8 mouse cellular contexts compared by ENCODE assay signal in the genomic region with DNA sequence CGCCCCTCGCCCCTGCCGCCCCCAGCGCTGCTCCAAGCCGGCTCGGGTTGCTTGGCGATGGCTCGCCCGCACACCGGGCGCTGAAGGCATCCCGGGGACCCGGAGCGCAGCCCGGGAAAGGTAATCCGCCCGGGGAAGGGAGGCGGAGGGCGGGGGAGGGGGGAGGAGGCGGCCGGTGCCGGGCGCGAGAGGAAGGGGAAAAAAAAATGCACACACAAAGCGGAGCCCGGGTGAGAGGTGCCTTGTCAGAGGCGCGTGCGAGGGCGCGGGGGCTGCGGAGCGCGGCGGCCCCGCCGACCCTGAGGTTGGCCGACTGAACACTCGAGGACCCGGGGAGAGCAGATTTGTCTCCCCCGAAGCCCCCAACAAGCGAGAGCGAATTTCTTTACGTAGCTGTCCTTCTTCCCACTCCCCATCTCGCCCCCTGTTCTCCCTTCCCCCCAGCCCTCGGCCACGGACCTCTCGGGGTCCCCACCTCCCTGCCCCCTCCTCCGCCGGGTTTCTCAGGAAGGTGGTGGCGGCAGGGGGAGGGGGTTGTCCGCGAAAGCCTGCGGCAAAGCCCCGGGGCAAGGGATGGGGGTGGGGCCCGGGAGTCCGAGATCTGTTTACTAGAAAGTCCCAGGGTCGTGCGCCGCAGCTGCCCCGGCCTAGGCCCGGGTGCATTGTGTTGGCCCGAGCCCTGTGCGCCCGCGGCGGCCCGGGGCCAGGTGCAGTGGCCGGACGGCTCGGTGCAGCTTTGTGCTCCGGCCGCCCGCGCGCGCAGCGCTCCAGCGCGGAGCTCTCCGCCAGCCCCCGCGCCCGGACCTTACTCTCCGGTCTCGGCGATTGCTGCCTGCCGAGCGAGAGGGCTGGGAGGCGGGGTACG. TPM values are rescaled to one million over a fixed set of nuclear protein-coding genes. Genes with fewer than 3 reads are reported as not detected.
DNase-seq lines count a peak whose midpoint lies in the region; ATAC-seq lines count a peak whose summit lies in the region.

No protein-coding gene starts in this region.

- H3K4me2 ChIP-seq in embryonic facial prominence, embryonic 15.5 days (replicated peaks), result peak overlapping the region; percentile 91
- peak overlapping the region; percentile 89 for H3K4me2 ChIP-seq in heart, embryonic 12.5 days
- peak overlapping the region; percentile 99 for H3K4me2 ChIP-seq in kidney, embryonic 16.5 days (replicated peaks; ENCODE audit: low read depth, low read length)
- peak overlapping the region; percentile 84 for H3K4me2 ChIP-seq in liver, embryonic 16.5 days (ENCODE audit: low read depth, low read length)

- H3K27ac ChIP-seq in embryonic facial prominence, embryonic 15.5 days (replicated peaks), result peak overlapping the region; percentile 87
- peak overlapping the region; percentile 99 for H3K27ac ChIP-seq in heart, embryonic 12.5 days (ENCODE audit: poor library complexity, severe bottlenecking)
- peak overlapping the region; percentile 87 for H3K27ac ChIP-seq in kidney, embryonic 16.5 days (ENCODE audit: low read length)
- no peak overlapping the region for H3K27ac ChIP-seq in liver, embryonic 16.5 days (ENCODE audit: low read length)

- no peaks in the 10 kb centered on the region for H3K9me3 ChIP-seq in embryonic facial prominence, embryonic 15.5 days (replicated peaks)
- no peaks in the 10 kb centered on the region for H3K9me3 ChIP-seq in heart, embryonic 12.5 days (replicated peaks)
- no peaks in the 10 kb centered on the region for H3K9me3 ChIP-seq in kidney, embryonic 16.5 days (ENCODE audit: low read length)
- no peaks in the 10 kb centered on the region for H3K9me3 ChIP-seq in liver, embryonic 16.5 days (replicated peaks; ENCODE audit: control insufficient read depth, low read length)

- peak overlapping the region; percentile 76 for H3K9ac ChIP-seq in embryonic facial prominence, embryonic 15.5 days
- peak overlapping the region; percentile 96 for H3K9ac ChIP-seq in heart, embryonic 12.5 days
- H3K9ac ChIP-seq in kidney, embryonic 16.5 days (replicated peaks; ENCODE audit: low read length), result peak overlapping the region; percentile 87
- H3K9ac ChIP-seq in liver, embryonic 16.5 days (ENCODE audit: low read depth, low read length), result peak overlapping the region; percentile 51

- no peaks in the 10 kb centered on the region for H3K36me3 ChIP-seq in embryonic facial prominence, embryonic 15.5 days
- no peaks in the 10 kb centered on the region for H3K36me3 ChIP-seq in heart, embryonic 12.5 days
- H3K36me3 ChIP-seq in kidney, embryonic 16.5 days (ENCODE audit: insufficient read depth, low read length), result no peaks in the 10 kb centered on the region
- H3K36me3 ChIP-seq in liver, embryonic 16.5 days (ENCODE audit: control insufficient read depth, insufficient read depth), result no peaks in the 10 kb centered on the region

- ATAC-seq in embryonic facial prominence, embryonic 15.5 days (ENCODE audit: insufficient number of reproducible peaks, low FRiP score, low TSS enrichment, low read depth), result peak; percentile 58
- peak; percentile 72 for ATAC-seq in heart, embryonic 12.5 days (ENCODE audit: insufficient number of reproducible peaks, low FRiP score)
- ATAC-seq in kidney, embryonic 16.5 days (ENCODE audit: low FRiP score, low TSS enrichment), result peak; percentile 85
- ATAC-seq in liver, embryonic 16.5 days (ENCODE audit: low read depth), result peak; percentile 61

- peak; percentile 1 for DNase-seq in CD4-positive helper T cell, adult 2 months (ENCODE audit: low read depth, low spot score)
- peak; percentile 62 to 81 for DNase-seq in adrenal gland, postnatal 36 days
- peak; percentile 23 for DNase-seq in ovary, postnatal 10 days (ENCODE audit: low spot score)
- DNase-seq in adipocyte (ENCODE audit: low spot score), result no peak

- H3K27me3 ChIP-seq in embryonic facial prominence, embryonic 15.5 days, result no peaks in the 10 kb centered on the region
- no peaks in the 10 kb centered on the region for H3K27me3 ChIP-seq in heart, embryonic 12.5 days (replicated peaks)
- peaks cover 40% of the 10 kb centered on the region for H3K27me3 ChIP-seq in kidney, embryonic 16.5 days (ENCODE audit: insufficient read depth, low read length)
- peaks cover 52% of the 10 kb centered on the region for H3K27me3 ChIP-seq in liver, embryonic 16.5 days (ENCODE audit: control insufficient read depth, insufficient read depth, low read depth, low read length)

- WGBS in embryonic facial prominence, embryonic 15.5 days, result 0% methylated on average over 85 of the region's 91 CpGs
- under 1% methylated on average over 89 of the region's 91 CpGs for WGBS in heart, embryonic 12.5 days
- WGBS in kidney, embryonic 16.5 days, result under 1% methylated on average over 84 of the region's 91 CpGs
- WGBS in liver, embryonic 16.5 days (ENCODE audit: insufficient replicate concordance), result under 1% methylated on average over 88 of the region's 91 CpGs

- peak overlapping the region; percentile 63 for H3K4me3 ChIP-seq in embryonic facial prominence, embryonic 15.5 days (replicated peaks)
- peak overlapping the region; percentile 94 for H3K4me3 ChIP-seq in heart, embryonic 12.5 days
- peak overlapping the region; percentile 73 for H3K4me3 ChIP-seq in kidney, embryonic 16.5 days (ENCODE audit: low read length)
- peak overlapping the region; percentile 65 for H3K4me3 ChIP-seq in liver, embryonic 16.5 days (ENCODE audit: low read depth, low read length)

- H3K4me1 ChIP-seq in embryonic facial prominence, embryonic 15.5 days, result peaks cover 21% of the 10 kb centered on the region
- H3K4me1 ChIP-seq in heart, embryonic 12.5 days (replicated peaks), result peaks cover 17% of the 10 kb centered on the region; the same call in 1 of the 2 replicates
- peaks cover 22% of the 10 kb centered on the region for H3K4me1 ChIP-seq in kidney, embryonic 16.5 days (ENCODE audit: insufficient read depth, low read length)
- H3K4me1 ChIP-seq in liver, embryonic 16.5 days (ENCODE audit: control insufficient read depth, low read depth, low read length), result no peaks in the 10 kb centered on the region; the same call in 1 of the 2 replicates

RNA-seq across cellular contexts. Expression of a gene that starts 0.9 kb away (rescaled TPM):
- 10 to 100 TPM; 31.2 to 36.5 TPM for total RNA-seq in adrenal gland, postnatal 36 days (2021)
- 56.3 and 61.9 TPM in 2 replicates for polyA plus RNA-seq in embryonic facial prominence, embryonic 15.5 days (2015; fragmentation: Nextera tagmentation; extraction: Ambion mirVana)
- 114 and 117 TPM in 2 replicates for polyA plus RNA-seq in heart, embryonic 12.5 days (2016; fragmentation: Nextera tagmentation; extraction: Ambion mirVana)
- polyA plus RNA-seq in kidney, embryonic 16.5 days (2015; fragmentation: Nextera tagmentation; extraction: Ambion mirVana), result 28.6 and 32.0 TPM in 2 replicates
- 1.2 and 1.8 TPM in 2 replicates for polyA plus RNA-seq in liver, embryonic 16.5 days (2015; fragmentation: Nextera tagmentation; extraction: Ambion mirVana)

Comparison
In these comparisons a context has a peak if more than half of its experiments do, and no peak if none do; other contexts are left out.
1. RNA of a gene that starts 0.9 kb away (polyA plus RNA-seq): 114 to 117 TPM in heart, embryonic 12.5 days, 56.3 to 61.9 TPM in embryonic facial prominence, embryonic 15.5 days and 28.6 to 32.0 TPM in kidney, embryonic 16.5 days; 1.2 to 1.8 TPM in liver, embryonic 16.5 days; every median in the first group is over 10 times any median in the second.
2. Peak in every context shown above with its lines, with median percentiles within 50 percentile points of each other: ATAC-seq, H3K4me2 ChIP-seq, H3K4me3 ChIP-seq and H3K9ac ChIP-seq.